In the genomic region with DNA sequence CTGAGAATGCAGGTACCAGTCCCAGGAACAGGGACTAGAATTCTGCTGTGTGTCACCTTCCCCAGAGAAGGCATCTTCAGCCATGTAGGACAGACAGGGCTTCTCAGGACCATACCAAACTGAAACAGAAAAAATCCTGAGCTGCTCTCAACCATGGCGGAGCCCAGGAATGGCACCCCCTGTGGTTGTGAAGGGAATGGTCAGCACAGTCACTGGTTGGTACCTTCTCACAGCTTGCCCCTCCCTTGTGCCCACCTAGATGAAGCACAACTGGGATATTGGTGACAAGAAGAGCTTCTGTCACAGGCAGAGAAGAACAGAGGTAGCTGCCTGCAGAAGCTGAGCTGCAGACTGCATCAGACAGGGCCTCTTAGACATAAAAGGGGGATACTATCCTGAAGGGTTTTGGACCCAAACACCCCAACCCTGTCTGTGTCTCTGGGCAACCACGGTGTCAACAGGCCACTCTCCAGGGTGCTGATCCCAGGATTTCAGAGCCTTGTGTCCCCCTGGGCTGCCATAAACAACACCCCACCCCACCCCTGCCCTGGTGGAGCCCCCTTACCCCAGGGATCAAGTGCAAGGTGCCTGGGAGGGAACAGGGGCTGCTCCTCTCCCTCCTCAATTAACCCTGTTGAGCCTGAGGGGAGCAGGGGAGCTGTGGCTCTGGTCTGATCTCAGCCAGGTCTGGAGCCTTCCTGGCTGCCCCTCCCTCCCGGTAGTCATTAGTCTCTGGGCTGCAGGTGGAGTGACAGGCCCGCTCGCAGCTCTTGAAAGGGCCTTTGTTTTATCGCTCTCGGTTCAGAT, we compare ENCODE assay signal across 12 mouse cellular contexts.
A peak's percentile ranks its signal among the peaks of the same experiment; 100 is the strongest.
DNase-seq lines count a peak whose midpoint lies in the region; ATAC-seq and TF ChIP-seq lines count a peak whose summit lies in the region.
"Had no signal": no experiment of that assay in that cellular context is flagged by ENCODE, and none has a peak within 500 bp of the region (broad histone marks: within the 10 kb centered on the region; RNA-seq: fewer than 3 reads in every experiment).

No protein-coding gene starts in this region.

- H3K27ac ChIP-seq in kidney, embryonic 15.5 days: no peak overlapping the region
- peak overlapping the region; percentile 76 for H3K27ac ChIP-seq in hindbrain, embryonic 15.5 days (replicated peaks)
- H3K27ac ChIP-seq: embryonic facial prominence, embryonic 13.5 days; liver, embryonic 13.5 days had no signal

- H3K4me1 ChIP-seq in kidney, embryonic 15.5 days: peaks cover 15% of the 10 kb centered on the region
- peaks cover 46% of the 10 kb centered on the region for H3K4me1 ChIP-seq in hindbrain, embryonic 15.5 days (replicated peaks)
- H3K4me1 ChIP-seq: liver, embryonic 13.5 days had no signal

- no peak overlapping the region for H3K4me2 ChIP-seq in kidney, embryonic 15.5 days
- H3K4me2 ChIP-seq in hindbrain, embryonic 15.5 days: no peak overlapping the region
- no peak overlapping the region for H3K4me2 ChIP-seq in myocyte (ENCODE audit: low read depth)
- H3K4me2 ChIP-seq: embryonic facial prominence, embryonic 13.5 days; liver, embryonic 13.5 days had no signal

- no peak overlapping the region for H3K4me3 ChIP-seq in kidney, embryonic 15.5 days (replicated peaks)
- H3K4me3 ChIP-seq in hindbrain, embryonic 15.5 days: no peak overlapping the region
- no peak overlapping the region for H3K4me3 ChIP-seq in myocyte
- H3K4me3 ChIP-seq: embryonic facial prominence, embryonic 13.5 days; liver, embryonic 13.5 days had no signal

- WGBS in kidney, embryonic 15.5 days: 11% methylated on average over 7 of the region's 7 CpGs
- WGBS in hindbrain, embryonic 15.5 days: 19% methylated on average over 7 of the region's 7 CpGs

- TF ChIP-seq POLR2A in myocyte (IDR thresholded peaks at IDR 0.05; ENCODE audit: insufficient read length, low read depth): no peak

- no peaks in the 10 kb centered on the region for H3K79me2 ChIP-seq in myocyte (ENCODE audit: control insufficient read depth, insufficient read depth)

- no peak overlapping the region for H3ac ChIP-seq in myocyte (ENCODE audit: control insufficient read depth, insufficient read length)

- peak; percentile 49; the same call in 1 of the 2 replicates for ATAC-seq in kidney, embryonic 15.5 days (replicated peaks; ENCODE audit: low FRiP score)
- peak; percentile 54 for ATAC-seq in hindbrain, embryonic 15.5 days (ENCODE audit: low FRiP score, low read depth)
- ATAC-seq in activated CD4-positive, CD25-positive, alpha-beta regulatory T cell, adult 4 months: no peak

- no peak overlapping the region for H3K9ac ChIP-seq in kidney, embryonic 15.5 days
- no peak overlapping the region for H3K9ac ChIP-seq in hindbrain, embryonic 15.5 days
- H3K9ac ChIP-seq: embryonic facial prominence, embryonic 13.5 days; liver, embryonic 13.5 days had no signal

- DNase-seq in kidney, adult 18-20 months: no peak
- peak; percentile 63 for DNase-seq in embryo, embryonic 10.5 days (ENCODE audit: low spot score)
- no peak for DNase-seq in yolk sac, embryonic 10.5 days (ENCODE audit: low spot score)
- no peak for DNase-seq in ovary, adult 18-20 months (ENCODE audit: low spot score)
- DNase-seq: adrenal gland, postnatal 25 days; heart, postnatal 14 days; liver, embryonic 13.5 days had no signal

- no peaks in the 10 kb centered on the region for H3K36me3 ChIP-seq in kidney, embryonic 15.5 days
- H3K36me3 ChIP-seq in hindbrain, embryonic 15.5 days: no peaks in the 10 kb centered on the region
- no peaks in the 10 kb centered on the region for H3K36me3 ChIP-seq in myocyte (ENCODE audit: control insufficient read depth, insufficient read depth)
- H3K36me3 ChIP-seq: embryonic facial prominence, embryonic 13.5 days; liver, embryonic 13.5 days had no signal

- no peaks in the 10 kb centered on the region for H3K9me3 ChIP-seq in kidney, embryonic 15.5 days (replicated peaks)
- no peaks in the 10 kb centered on the region for H3K9me3 ChIP-seq in hindbrain, embryonic 15.5 days
- H3K9me3 ChIP-seq: embryonic facial prominence, embryonic 13.5 days; liver, embryonic 13.5 days had no signal

- H3K27me3 ChIP-seq in kidney, embryonic 15.5 days: no peaks in the 10 kb centered on the region
- H3K27me3 ChIP-seq in hindbrain, embryonic 15.5 days: no peaks in the 10 kb centered on the region
- H3K27me3 ChIP-seq in myocyte (ENCODE audit: control insufficient read depth, insufficient read depth, insufficient read length): no peaks in the 10 kb centered on the region
- H3K27me3 ChIP-seq: embryonic facial prominence, embryonic 13.5 days; liver, embryonic 13.5 days had no signal

TF ChIP-seq in myocyte, 11 proteins besides CTCF, POLR2A, EP300 and RAD21:
- TF ChIP-seq USF1 (IDR thresholded peaks at IDR 0.05; ENCODE audit: low read depth) (no peak), REST (IDR thresholded peaks at IDR 0.05; ENCODE audit: insufficient read depth, insufficient read length) (peak; percentile 71)
